Mouse (Mus musculus) midbrain, embryonic 10.5 days (tissue): ENCODE measurements at regions not wholly inside any gene's neighbourhood (a gene's known extent, or its start where the extent isn't known, plus 50 kb on each side); places are given as distances from the start of the nearest gene placed in this dataset.

Source experiments
- DNase-seq: peaks from one replicate; pipeline ENCODE4 v3.0.0-alpha.2; 2017; ENCODE audit warnings: low spot score
- H3K27ac ChIP-seq: fragments of 300-500 bp; sonication (generic); replicated peaks from 2 replicates; pipeline ENCODE4 v1.5.1; 2016; ENCODE audit warnings: mild to moderate bottlenecking
- H3K27me3 ChIP-seq: fragments of 300-500 bp; sonication (generic); 2 replicates; pipeline ENCODE4 v1.6.1; 2016; ENCODE audit warnings: low read depth, mild to moderate bottlenecking; ENCODE audit not compliant: poor library complexity, severe bottlenecking
- H3K36me3 ChIP-seq: fragments of 300-500 bp; sonication (generic); 2 replicates; pipeline ENCODE4 v1.6.1; 2016; ENCODE audit warnings: mild to moderate bottlenecking, moderate library complexity
- H3K4me1 ChIP-seq: fragments of 300-500 bp; sonication (generic); 2 replicates; pipeline ENCODE4 v1.6.1; 2016
- H3K4me3 ChIP-seq: fragments of 300-500 bp; sonication (generic); 2 replicates; pipeline ENCODE4 v1.5.1; 2016; ENCODE audit warnings: mild to moderate bottlenecking, moderate library complexity
- H3K9me3 ChIP-seq: fragments of 300-500 bp; sonication (generic); replicated peaks from 2 replicates; pipeline ENCODE4 v1.6.1; 2016; ENCODE audit warnings: mild to moderate bottlenecking
- WGBS: fragments of 180-500 bp; shearing (Covaris S2); methylation state at CpG from one replicate; pipeline ENCODE4 v1.1.7; 2016; 5-methylcytosine and 5-hydroxymethylcytosine counted together

DNA sequence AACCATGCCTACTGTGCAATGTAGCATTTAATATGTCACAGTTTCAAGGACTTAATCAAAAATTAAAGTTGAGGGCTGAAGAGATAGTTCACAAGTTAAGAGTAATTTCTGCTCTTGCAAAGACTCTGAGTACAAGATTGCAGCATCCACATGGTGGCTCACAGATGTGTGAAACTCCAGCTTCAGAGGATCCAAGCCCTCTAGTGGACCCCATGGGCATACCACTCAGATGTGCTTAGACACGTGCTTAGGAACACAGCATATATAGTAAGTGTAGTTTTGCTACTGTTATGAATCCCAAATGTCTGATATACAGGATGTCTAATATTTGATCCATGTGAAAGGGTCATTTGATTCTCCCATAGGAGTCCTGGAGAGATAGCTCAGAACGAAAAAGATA is 55.0 kb upstream of the Mad2l1 start:
- no peak overlapping the region for H3K27ac ChIP-seq
- H3K9me3 ChIP-seq: no peaks in the 10 kb centered on the region
- no peaks in the 10 kb centered on the region for H3K36me3 ChIP-seq
- H3K4me3 ChIP-seq: no peak overlapping the region
- H3K27me3 ChIP-seq: no peaks in the 10 kb centered on the region
- WGBS: 71% methylated on average over 2 of the region's 2 CpGs
- no peak for DNase-seq
- H3K4me1 ChIP-seq: no peaks in the 10 kb centered on the region

DNA sequence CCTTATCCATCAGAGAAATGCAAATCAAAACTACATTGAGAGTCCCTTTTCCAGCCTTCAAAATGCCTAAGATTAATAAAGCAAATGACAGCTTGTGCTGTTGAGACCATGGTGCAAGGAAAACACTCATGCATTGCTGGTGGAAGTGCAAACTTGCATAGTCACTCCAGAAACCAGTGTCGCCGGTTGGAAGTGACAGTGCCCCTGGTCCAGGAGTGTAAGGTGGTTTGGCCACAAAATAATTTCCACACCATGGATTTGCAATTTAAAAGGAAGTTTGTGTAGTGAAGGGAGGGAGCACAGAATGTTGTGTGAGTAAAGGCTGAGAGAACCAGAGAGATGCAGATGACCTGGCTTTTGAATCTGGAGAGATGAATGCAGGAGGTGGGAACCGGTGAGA is 52.4 kb upstream of the Mad2l1 start:
- DNase-seq: no peak
- no peaks in the 10 kb centered on the region for H3K4me1 ChIP-seq
- no peaks in the 10 kb centered on the region for H3K9me3 ChIP-seq
- H3K27me3 ChIP-seq: no peaks in the 10 kb centered on the region
- no peaks in the 10 kb centered on the region for H3K36me3 ChIP-seq
- 95% methylated on average over 3 of the region's 3 CpGs for WGBS
- no peak overlapping the region for H3K27ac ChIP-seq
- no peak overlapping the region for H3K4me3 ChIP-seq
